Mouse (Mus musculus) ES-Bruce4 (cell line): ENCODE results near the gene Nrbf2. TPM values are rescaled to one million over a fixed set of nuclear protein-coding genes. Genes with fewer than 3 reads are reported as not detected.

ENCODE experiments used
- H3K27ac ChIP-seq: 2 replicates; pipeline ENCODE4 v1.5.1; 2012; ENCODE audit warnings: low read length, inconsistent platforms; ENCODE audit not compliant: insufficient read depth
- H3K27me3 ChIP-seq: 2 replicates; pipeline ENCODE4 v1.6.1; 2012; ENCODE audit warnings: mild to moderate bottlenecking, low read length, inconsistent platforms; ENCODE audit not compliant: control insufficient read depth, poor library complexity, insufficient read depth, severe bottlenecking
- H3K36me3 ChIP-seq: 2 replicates; pipeline ENCODE4 v1.6.1; 2012; ENCODE audit warnings: inconsistent platforms, mild to moderate bottlenecking, low read length, moderate library complexity; ENCODE audit not compliant: control insufficient read depth, poor library complexity, insufficient read depth, severe bottlenecking
- H3K4me1 ChIP-seq: one replicate; pipeline ENCODE4 v1.8.1; 2011; ENCODE audit warnings: low read length; ENCODE audit not compliant: control insufficient read depth, insufficient read depth
- H3K4me3 ChIP-seq: 2 replicates; pipeline ENCODE4 v1.5.1; 2011; ENCODE audit warnings: low read depth, mild to moderate bottlenecking, low read length
- H3K9ac ChIP-seq: 2 replicates; pipeline ENCODE4 v1.6.1; 2012; ENCODE audit warnings: low read depth, mild to moderate bottlenecking, inconsistent platforms; ENCODE audit not compliant: poor library complexity, severe bottlenecking
- H3K9me3 ChIP-seq: replicated peaks from 2 replicates; pipeline ENCODE4 v1.6.1; 2012; ENCODE audit warnings: mild to moderate bottlenecking, low read length, inconsistent platforms; ENCODE audit not compliant: control insufficient read depth, poor library complexity, insufficient read depth, severe bottlenecking
- CTCF ChIP-seq: IDR thresholded peaks from one replicate; pipeline ENCODE4 v1.8.1; 2011; ENCODE audit warnings: low read depth, low read length
- EP300 ChIP-seq: IDR thresholded peaks from 2 replicates; pipeline ENCODE4 v1.6.1; 2011; ENCODE audit warnings: low read depth, low read length; ENCODE audit not compliant: insufficient read depth
- POLR2A ChIP-seq: IDR thresholded peaks from one replicate; pipeline ENCODE4 v1.8.1; 2011; ENCODE audit warnings: low read length; ENCODE audit not compliant: insufficient read depth
- polyA plus RNA-seq: library from polyadenylated mRNA; stranded (reverse); fragments of >200 nt; gene quantifications from 2 replicates; pipeline ENCODE4 v1.2.4, GENCODE M21; 2011; ENCODE audit warnings: low read depth; ENCODE audit not compliant: missing spikeins, insufficient read depth, insufficient read length

The Nrbf2 gene
- polyA plus RNA-seq, 1 experiment, result 22.5 TPM

- Histone ChIP-seq H3K27ac (no peak overlapping the region), H3K9me3 (no peaks in the 10 kb centered on the region), H3K4me3 (no peak overlapping the region), H3K36me3 (no peaks in the 10 kb centered on the region), H3K9ac (no peak overlapping the region), H3K27me3 (no peaks in the 10 kb centered on the region), H3K4me1 (no peaks in the 10 kb centered on the region)
- TF ChIP-seq POLR2A, result no peak
- TF ChIP-seq CTCF, result no peak
Measured at GRCm38 (mm10) chr10:67320207-67320859, 35.2 kb upstream of the Nrbf2 start.

GRCm38 (mm10) chr10:67319016-67319725 lies 34.1 kb upstream of the Nrbf2 start:
- Histone ChIP-seq H3K9me3 (no peaks in the 10 kb centered on the region), H3K9ac (no peak overlapping the region), H3K36me3 (no peaks in the 10 kb centered on the region), H3K4me1 (no peaks in the 10 kb centered on the region), H3K4me3 (no peak overlapping the region), H3K27me3 (no peaks in the 10 kb centered on the region), H3K27ac (no peak overlapping the region)
- TF ChIP-seq CTCF (peak; percentile 58), POLR2A (no peak)

GRCm38 (mm10) chr10:67317931-67318460 lies 32.9 kb upstream of the Nrbf2 start:
- H3K9ac ChIP-seq, result no peak overlapping the region
- no peaks in the 10 kb centered on the region for H3K4me1 ChIP-seq
- peak overlapping the region; percentile 50 for H3K4me3 ChIP-seq
- no peaks in the 10 kb centered on the region for H3K36me3 ChIP-seq
- TF ChIP-seq POLR2A (no peak), EP300 (no peak), CTCF (no peak)
- no peaks in the 10 kb centered on the region for H3K9me3 ChIP-seq
- H3K27ac ChIP-seq, result no peak overlapping the region
- no peaks in the 10 kb centered on the region for H3K27me3 ChIP-seq

GRCm38 (mm10) chr10:67314811-67315435 lies 29.8 kb upstream of the Nrbf2 start:
- TF ChIP-seq CTCF (peak; percentile 76), EP300 (no peak), POLR2A (no peak)
- Histone ChIP-seq H3K4me3 (no peak overlapping the region), H3K27me3 (no peaks in the 10 kb centered on the region), H3K4me1 (no peaks in the 10 kb centered on the region), H3K9me3 (no peaks in the 10 kb centered on the region; the same call in 1 of the 2 replicates), H3K36me3 (no peaks in the 10 kb centered on the region), H3K9ac (no peak overlapping the region), H3K27ac (no peak overlapping the region)

GRCm38 (mm10) chr10:67312456-67312855 lies 27.4 kb upstream of the Nrbf2 start:
- H3K27ac ChIP-seq, result no peak overlapping the region
- no peak overlapping the region for H3K9ac ChIP-seq
- no peaks in the 10 kb centered on the region; the same call in 1 of the 2 replicates for H3K9me3 ChIP-seq
- TF ChIP-seq EP300, result no peak
- TF ChIP-seq CTCF, result no peak
- TF ChIP-seq POLR2A, result no peak
- no peaks in the 10 kb centered on the region for H3K4me1 ChIP-seq
- H3K36me3 ChIP-seq, result no peaks in the 10 kb centered on the region
- H3K27me3 ChIP-seq, result no peaks in the 10 kb centered on the region
- no peak overlapping the region for H3K4me3 ChIP-seq
